Mouse (Mus musculus): ENCODE results near the gene Mettl7a2.

- TF ChIP-seq EP300 (IDR thresholded peaks at IDR 0.05; ENCODE audit: low read depth) (no peak), CTCF (IDR thresholded peaks at IDR 0.05; ENCODE audit: low read depth) (peak; percentile 70)
Observed at GRCm38 (mm10) chr15:100375066-100375465, 22.1 kb downstream of the Mettl7a2 start.
